Mouse (Mus musculus): ENCODE data around the gene Siglec1. TPM values are rescaled to one million over a fixed set of nuclear protein-coding genes. Genes with fewer than 3 reads are reported as not detected.

Gene Siglec1
- polyA plus RNA-seq, 1 experiment from 2014 or later = 0.49 TPM

GRCm38 (mm10) chr2:131053851-131054645, 32.5 kb downstream of the Siglec1 start:
- in situ Hi-C loops (cut with MboI; ENCODE audit: low pct_unique_long_range_greater_than_20kb) = no loop called here
- POLR2A ChIA-PET = no interaction called here
- ATAC-seq (no peak), DNase-seq (ENCODE audit: low read depth, low spot score) (no peak)
- no peak for TF ChIP-seq CTCF (IDR thresholded peaks at IDR 0.05)
- CTCF ChIA-PET = interaction anchor here (0.7 kb wide), 1 partner anchor 200 kb away, joined by 3 read pairs; no protein-coding TSS in a partner anchor
- H3K27me3 ChIP-seq = no peaks in the 10 kb centered on the region

GRCm38 (mm10) chr2:131052862-131053418, 33.6 kb downstream of the Siglec1 start:
- no peak for DNase-seq (ENCODE audit: low read depth, low spot score)

GRCm38 (mm10) chr2:131052043-131052442, 34.5 kb downstream of the Siglec1 start:
- CTCF ChIA-PET = interaction anchor here (0.9 kb wide), 1 partner anchor 43 kb away, joined by 3 read pairs; no protein-coding TSS in a partner anchor
- in situ Hi-C loops (cut with MboI; ENCODE audit: low pct_unique_long_range_greater_than_20kb) = no loop called here
- DNase-seq (ENCODE audit: low read depth, low spot score) (no peak), ATAC-seq (no peak)
- TF ChIP-seq CTCF (IDR thresholded peaks at IDR 0.05) = no peak
- POLR2A ChIA-PET = no interaction called here
- no peaks in the 10 kb centered on the region for H3K27me3 ChIP-seq

More at GRCm38 (mm10) chr2:131052862-131053418, 33.6 kb downstream of the Siglec1 start:
- H3K27me3 ChIP-seq = no peaks in the 10 kb centered on the region
- ATAC-seq = no peak
- no peak for TF ChIP-seq CTCF (IDR thresholded peaks at IDR 0.05)
- CTCF ChIA-PET = interaction anchor here (0.9 kb wide), 1 partner anchor 42 kb away, joined by 3 read pairs; no protein-coding TSS in a partner anchor
- POLR2A ChIA-PET = no interaction called here
- in situ Hi-C loops (cut with MboI; ENCODE audit: low pct_unique_long_range_greater_than_20kb) = no loop called here

- no peaks in the 10 kb centered on the region for H3K27me3 ChIP-seq
- in situ Hi-C loops (cut with MboI; ENCODE audit: low pct_unique_long_range_greater_than_20kb) = no loop called here
- ChIA-PET POLR2A (no interaction called here), CTCF (no interaction called here)
- no peak for DNase-seq (ENCODE audit: low read depth, low spot score)
- no peak for ATAC-seq
- no peak for TF ChIP-seq CTCF (IDR thresholded peaks at IDR 0.05)
Measured at GRCm38 (mm10) chr2:131046025-131046424, 40.5 kb downstream of the Siglec1 start.

DNA sequence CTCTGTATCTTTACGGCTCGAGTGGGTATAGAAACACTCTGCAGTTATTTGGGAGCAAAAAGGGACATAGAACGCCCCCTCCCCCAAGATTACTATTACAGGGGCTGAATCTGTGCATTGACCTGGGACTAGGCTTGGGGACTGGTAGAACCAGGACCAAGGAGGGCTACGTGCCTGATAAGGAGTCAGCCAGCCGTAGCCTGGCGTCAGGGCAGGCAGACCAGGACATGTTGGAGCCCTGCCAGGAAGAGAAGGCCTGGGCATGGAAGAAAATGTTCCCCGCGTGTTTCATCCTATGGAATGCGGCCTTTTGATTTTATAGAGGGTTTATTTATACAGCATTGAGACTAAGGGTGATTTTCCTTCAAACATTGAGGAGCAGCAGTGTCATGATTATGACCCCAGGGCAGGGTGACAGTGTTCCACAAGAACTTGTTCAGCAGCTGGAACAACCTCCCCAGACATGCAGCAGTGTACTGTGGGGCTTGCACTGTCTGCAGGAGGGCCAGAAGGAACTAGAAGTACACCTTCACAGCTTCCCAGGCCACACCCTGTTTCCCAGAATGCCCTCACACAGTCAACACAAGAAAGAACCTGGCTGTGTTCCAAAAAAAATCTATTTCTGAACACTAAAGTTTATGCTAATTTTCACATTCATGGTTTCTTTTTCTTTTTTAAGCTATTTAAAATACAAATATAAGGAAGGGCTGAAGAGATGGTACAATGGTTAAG, 41.4 kb downstream of the Siglec1 start:
- no peaks in the 10 kb centered on the region for H3K27me3 ChIP-seq
- TF ChIP-seq CTCF (IDR thresholded peaks at IDR 0.05) = no peak
- ChIA-PET POLR2A (no interaction called here), CTCF (interaction anchor here (0.9 to 1.1 kb wide), 2 partner anchors 11 to 49 kb away, joined by 3 read pairs; no protein-coding TSS in a partner anchor)
- in situ Hi-C loops (cut with MboI; ENCODE audit: low pct_unique_long_range_greater_than_20kb) = no loop called here
- ATAC-seq = no peak
- DNase-seq (ENCODE audit: low read depth, low spot score) = no peak

GRCm38 (mm10) chr2:131044354-131044852, 42.2 kb downstream of the Siglec1 start:
- POLR2A ChIA-PET = no interaction called here

DNA sequence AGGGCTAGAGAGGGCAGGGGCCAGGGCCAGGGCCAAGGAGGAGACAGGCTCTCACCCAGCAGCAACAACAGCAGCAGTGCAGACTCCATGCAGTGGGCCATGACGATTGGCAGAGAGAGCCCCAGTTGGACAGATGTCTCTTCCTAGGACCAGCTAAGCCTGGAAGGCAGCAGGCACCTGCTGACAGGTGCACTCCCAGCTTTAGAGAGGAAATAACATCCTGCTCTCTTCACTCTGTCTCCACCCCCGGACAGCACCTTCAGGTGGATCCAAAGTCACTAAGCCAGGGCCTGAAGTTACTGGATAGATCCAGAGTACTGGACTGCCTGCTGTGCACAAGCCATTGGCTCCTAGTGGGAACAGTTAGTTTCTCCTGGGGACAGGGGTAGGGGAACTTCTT, 43.6 kb downstream of the Siglec1 start, which contains the start of gene Gfra4:
Gfra4 (minus strand) TSS at position 101 of the 400 bp plus-strand sequence.
- ChIA-PET CTCF (no interaction called here), POLR2A (interaction anchor here (0.6 kb wide), 1 partner anchor 267 kb away, joined by 3 read pairs; no protein-coding TSS in a partner anchor)
- ATAC-seq = no peak
- no peak for DNase-seq (ENCODE audit: low read depth, low spot score)
- no peaks in the 10 kb centered on the region for H3K27me3 ChIP-seq
- no peak for TF ChIP-seq CTCF (IDR thresholded peaks at IDR 0.05)
- in situ Hi-C loops (cut with MboI; ENCODE audit: low pct_unique_long_range_greater_than_20kb) = no loop called here

More at GRCm38 (mm10) chr2:131044354-131044852, 42.2 kb downstream of the Siglec1 start:
- in situ Hi-C loops (cut with MboI; ENCODE audit: low pct_unique_long_range_greater_than_20kb) = no loop called here
- H3K27me3 ChIP-seq = no peaks in the 10 kb centered on the region
- CTCF ChIA-PET = interaction anchor here (1.1 kb wide), 1 partner anchor 12 kb away, joined by 3 read pairs; no protein-coding TSS in a partner anchor
- no peak for TF ChIP-seq CTCF (IDR thresholded peaks at IDR 0.05)
- no peak for ATAC-seq
- DNase-seq (ENCODE audit: low read depth, low spot score) = no peak

DNA sequence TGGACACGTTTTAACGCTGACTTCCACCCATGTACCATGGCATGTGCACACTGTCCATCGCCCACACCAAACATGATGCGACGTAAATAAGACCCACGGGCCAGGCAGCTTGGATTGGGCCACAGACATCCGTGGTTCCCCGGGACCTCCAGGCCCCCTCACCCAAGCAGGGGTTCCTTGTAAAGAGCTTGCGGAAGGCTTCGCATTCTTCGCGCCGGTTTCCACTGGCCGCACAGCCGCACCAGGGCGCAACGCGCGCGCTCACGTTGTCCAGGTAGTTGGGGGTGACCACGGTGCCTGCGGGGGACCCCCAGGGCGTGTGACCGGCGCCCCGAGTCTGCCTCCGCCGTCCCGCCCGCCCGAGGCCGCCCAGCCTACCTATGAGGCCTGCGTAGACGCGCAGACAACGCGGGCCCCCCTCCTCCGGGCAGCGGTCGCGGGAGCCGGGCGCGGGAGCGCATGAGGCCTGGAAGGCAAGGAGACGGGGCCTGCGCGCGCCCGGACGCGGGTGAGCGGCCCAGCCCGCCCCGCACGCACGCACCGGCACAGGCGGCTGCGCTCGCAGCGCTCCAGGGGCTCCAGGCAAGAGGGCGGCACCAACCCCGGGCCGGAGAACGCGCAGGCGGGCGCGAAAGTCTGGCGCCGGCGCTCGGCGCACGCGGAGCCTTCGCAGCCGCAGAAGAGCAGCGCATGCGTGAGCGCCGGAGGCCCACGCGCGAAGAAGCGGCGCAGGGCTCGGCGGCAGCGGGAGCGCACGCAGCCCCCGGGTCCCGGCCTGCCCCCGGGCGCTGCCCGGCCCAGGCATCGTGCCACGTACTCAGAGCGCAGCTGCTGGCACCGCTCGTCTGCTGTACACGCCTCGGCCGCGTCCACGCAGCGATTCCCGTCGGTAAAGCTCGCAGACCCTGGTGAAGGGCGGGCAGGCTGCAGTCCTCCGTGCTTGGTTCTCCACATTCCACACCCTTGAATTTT, 45.4 kb downstream of the Siglec1 start:
- in situ Hi-C loops (cut with MboI; ENCODE audit: low pct_unique_long_range_greater_than_20kb) = no loop called here

GRCm38 (mm10) chr2:131038675-131039074, 47.9 kb downstream of the Siglec1 start:
- no peaks in the 10 kb centered on the region for H3K27me3 ChIP-seq
- POLR2A ChIA-PET = interaction anchor here (1.5 kb wide), 1 partner anchor 9 kb away, joined by 4 read pairs; no protein-coding TSS in a partner anchor
- CTCF ChIA-PET = no interaction called here
- TF ChIP-seq CTCF (IDR thresholded peaks at IDR 0.05) = no peak
- in situ Hi-C loops (cut with MboI; ENCODE audit: low pct_unique_long_range_greater_than_20kb) = no loop called here
- ATAC-seq (no peak), DNase-seq (ENCODE audit: low read depth, low spot score) (no peak)

More for the DNA sequence above, 45.4 kb downstream of the Siglec1 start:
- CTCF ChIA-PET = interaction anchor here (1.1 kb wide), 1 partner anchor 54 kb away, joined by 3 read pairs; no protein-coding TSS in a partner anchor
- H3K27me3 ChIP-seq = no peaks in the 10 kb centered on the region
- ATAC-seq = no peak
- DNase-seq (ENCODE audit: low read depth, low spot score) = no peak
- POLR2A ChIA-PET = no interaction called here
- no peak for TF ChIP-seq CTCF (IDR thresholded peaks at IDR 0.05)

All from Patski (cell line).